In the genomic region with DNA sequence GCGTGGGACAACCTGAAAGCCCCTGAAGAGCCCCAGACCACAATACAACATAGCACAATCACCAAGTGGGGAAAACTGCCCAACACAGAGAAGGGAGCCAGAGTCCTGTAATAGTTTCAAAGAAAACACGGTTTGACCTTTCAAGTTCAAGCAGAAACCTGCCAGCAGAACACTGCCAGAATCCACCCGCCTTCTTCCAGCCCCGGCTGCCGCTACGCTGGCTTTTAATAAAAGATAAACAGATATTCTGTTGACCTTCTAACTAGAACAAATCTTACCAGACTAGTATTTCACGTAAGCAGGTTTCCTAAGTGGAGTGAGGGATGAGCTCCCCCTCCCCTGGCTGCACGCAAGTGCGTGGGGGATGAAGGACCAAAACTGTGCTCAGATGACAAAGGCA, we compare ENCODE assay signal across 14 mouse cellular contexts. TPM values are rescaled to one million over a fixed set of nuclear protein-coding genes. Genes with fewer than 3 reads are reported as not detected.
DNase-seq lines count a peak whose midpoint lies in the region; ATAC-seq and TF ChIP-seq lines count a peak whose summit lies in the region.
"Had no signal": no experiment of that assay in that cellular context is flagged by ENCODE, and none has a peak within 500 bp of the region (broad histone marks: within the 10 kb centered on the region; RNA-seq: fewer than 3 reads in every experiment).

No protein-coding gene starts in this region.

- no peak for ATAC-seq in heart, embryonic 11.5 days (replicated peaks; ENCODE audit: insufficient number of reproducible peaks, low FRiP score, low TSS enrichment)
- no peak for ATAC-seq in lung, embryonic 14.5 days (ENCODE audit: insufficient read depth)
- no peak for ATAC-seq in heart, embryonic 15.5 days (replicated peaks; ENCODE audit: insufficient number of reproducible peaks, insufficient read depth, low FRiP score, low read depth)
- ATAC-seq: CD4-positive, CD25-positive, alpha-beta regulatory T cell, adult 4 months; midbrain, embryonic 13.5 days had no signal

- TF ChIP-seq CTCF in heart, adult 2 months (IDR thresholded peaks at IDR 0.05), result no peak
- TF ChIP-seq CTCF in lung, embryonic 14.5 days (IDR thresholded peaks at IDR 0.05; ENCODE audit: low read depth), result no peak

- intact Hi-C loops in heart, adult 2 months (cut with DNase I), result loop anchor here (5.0 kb wide), 1 partner anchor 152 kb away; no protein-coding TSS in a partner anchor
- intact Hi-C loops in left cerebral cortex, postnatal 4 days (cut with DNase I), result no loop called here

- H3K4me3 ChIP-seq in heart, adult 2 months, result no peak overlapping the region
- no peak overlapping the region for H3K4me3 ChIP-seq in heart, embryonic 11.5 days (ENCODE audit: low read depth, low read length)
- H3K4me3 ChIP-seq in lung, embryonic 14.5 days (ENCODE audit: low read depth, low read length), result no peak overlapping the region
- no peak overlapping the region for H3K4me3 ChIP-seq in heart, embryonic 15.5 days
- H3K4me3 ChIP-seq: hindbrain, embryonic 12.5 days; midbrain, embryonic 13.5 days had no signal

- H3K27me3 ChIP-seq in heart, adult 2 months (ENCODE audit: control insufficient read depth, insufficient read depth, low read length), result no peaks in the 10 kb centered on the region
- no peaks in the 10 kb centered on the region for H3K27me3 ChIP-seq in heart, embryonic 11.5 days (ENCODE audit: control insufficient read depth, insufficient read depth, low read length)
- no peaks in the 10 kb centered on the region for H3K27me3 ChIP-seq in lung, embryonic 14.5 days (ENCODE audit: insufficient read depth, low read length)
- H3K27me3 ChIP-seq in heart, embryonic 15.5 days, result no peaks in the 10 kb centered on the region
- H3K27me3 ChIP-seq: hindbrain, embryonic 12.5 days; midbrain, embryonic 13.5 days had no signal

- TF ChIP-seq POLR2A in heart, adult 2 months (IDR thresholded peaks at IDR 0.05; ENCODE audit: insufficient read depth, low read depth, low read length), result no peak

- peak overlapping the region; percentile 71 for H3K27ac ChIP-seq in heart, adult 2 months
- no peak overlapping the region for H3K27ac ChIP-seq in heart, embryonic 11.5 days (ENCODE audit: low read depth, low read length)
- H3K27ac ChIP-seq in lung, embryonic 14.5 days (ENCODE audit: low read depth), result no peak overlapping the region
- peak overlapping the region; percentile 55 for H3K27ac ChIP-seq in heart, embryonic 15.5 days
- H3K27ac ChIP-seq: hindbrain, embryonic 12.5 days; midbrain, embryonic 13.5 days had no signal

- TF ChIP-seq EP300 in heart, adult 2 months (IDR thresholded peaks at IDR 0.05; ENCODE audit: insufficient read depth, low read depth, low read length), result no peak

- no peaks in the 10 kb centered on the region for H3K36me3 ChIP-seq in heart, adult 2 months (ENCODE audit: control insufficient read depth, insufficient read depth, low read length)
- H3K36me3 ChIP-seq in heart, embryonic 11.5 days (ENCODE audit: control insufficient read depth, insufficient read depth, low read length), result no peaks in the 10 kb centered on the region
- H3K36me3 ChIP-seq in lung, embryonic 14.5 days (ENCODE audit: insufficient read depth), result no peaks in the 10 kb centered on the region
- no peaks in the 10 kb centered on the region for H3K36me3 ChIP-seq in heart, embryonic 15.5 days

- no peaks in the 10 kb centered on the region for H3K9me3 ChIP-seq in heart, embryonic 11.5 days (replicated peaks; ENCODE audit: control insufficient read depth, low read length)
- H3K9me3 ChIP-seq in lung, embryonic 14.5 days (ENCODE audit: low read depth, low read length), result no peaks in the 10 kb centered on the region
- H3K9me3 ChIP-seq in heart, embryonic 15.5 days (replicated peaks), result no peaks in the 10 kb centered on the region
- H3K9me3 ChIP-seq: hindbrain, embryonic 12.5 days; midbrain, embryonic 13.5 days had no signal

- peaks cover 3% of the 10 kb centered on the region; the same call in 1 of the 2 replicates for H3K4me1 ChIP-seq in heart, adult 2 months (ENCODE audit: control insufficient read depth, insufficient read depth, low read length)
- H3K4me1 ChIP-seq in heart, embryonic 11.5 days (ENCODE audit: control insufficient read depth, insufficient read depth, low read length), result no peaks in the 10 kb centered on the region
- no peaks in the 10 kb centered on the region for H3K4me1 ChIP-seq in lung, embryonic 14.5 days (ENCODE audit: insufficient read depth)
- peaks cover 18% of the 10 kb centered on the region for H3K4me1 ChIP-seq in heart, embryonic 15.5 days (replicated peaks)
- H3K4me1 ChIP-seq: hindbrain, embryonic 12.5 days; midbrain, embryonic 13.5 days had no signal

- H3K9ac ChIP-seq in heart, adult 2 months (ENCODE audit: low read depth, low read length), result no peak overlapping the region
- no peak overlapping the region for H3K9ac ChIP-seq in heart, embryonic 11.5 days (ENCODE audit: low read depth, low read length)
- no peak overlapping the region for H3K9ac ChIP-seq in lung, embryonic 14.5 days
- H3K9ac ChIP-seq in heart, embryonic 15.5 days, result no peak overlapping the region
- H3K9ac ChIP-seq: hindbrain, embryonic 12.5 days; midbrain, embryonic 13.5 days had no signal

- no peaks in the 10 kb centered on the region for H3K79me2 ChIP-seq in heart, adult 2 months (replicated peaks; ENCODE audit: control insufficient read depth, insufficient read depth, low read length)

- H3K4me2 ChIP-seq in heart, embryonic 11.5 days, result no peak overlapping the region
- no peak overlapping the region for H3K4me2 ChIP-seq in lung, embryonic 14.5 days
- H3K4me2 ChIP-seq in heart, embryonic 15.5 days, result no peak overlapping the region
- H3K4me2 ChIP-seq: hindbrain, embryonic 12.5 days; midbrain, embryonic 13.5 days had no signal

- WGBS in heart, adult 2 months, result 49% methylated on average over 9 of the region's 9 CpGs
- WGBS in heart, embryonic 11.5 days (ENCODE audit: insufficient replicate concordance), result 81% methylated on average over 9 of the region's 9 CpGs
- WGBS in lung, embryonic 14.5 days, result 47% methylated on average over 9 of the region's 9 CpGs
- WGBS in heart, embryonic 15.5 days, result 51% methylated on average over 9 of the region's 9 CpGs

- DNase-seq in heart, adult 2 months, result peak; percentile 40 to 47
- DNase-seq in lung, embryonic 14.5 days, result peak; percentile 11
- DNase-seq in lung, postnatal 10 days, result no peak
- DNase-seq in kidney, postnatal 14 days, result peak; percentile 27
- no peak for DNase-seq in left cerebral cortex, postnatal 4 days
- DNase-seq: cerebellum, adult 18-20 months; thymus, adult 2 months had no signal

RNA-seq across cellular contexts. Expression of a gene that starts 23.8 kb away (rescaled TPM):
- total RNA-seq in heart, adult 2 months (2021), result not detected
- polyA plus RNA-seq in heart, adult 2 months (2012; rRNA removed), result not detected in 2 replicates
- polyA plus RNA-seq in heart, embryonic 11.5 days (2014; fragmentation: Nextera tagmentation; extraction: Ambion mirVana), result not detected in 2 replicates
- not detected in 2 replicates for polyA plus RNA-seq in lung, embryonic 14.5 days (2014; fragmentation: Nextera tagmentation; extraction: Ambion mirVana)
- not detected in 2 replicates for polyA plus RNA-seq in heart, embryonic 15.5 days (2015; fragmentation: Nextera tagmentation; extraction: Ambion mirVana)
- total RNA-seq in left cerebral cortex, postnatal 4 days (2021), result not detected
- total RNA-seq: left cerebral cortex, postnatal 36 days had no signal
- polyA plus RNA-seq: CD4-positive, CD25-positive, alpha-beta regulatory T cell, adult 4 months; hindbrain, embryonic 12.5 days; midbrain, embryonic 13.5 days; spleen, adult 2 months; thymus, adult 2 months had no signal

RNA-seq across cellular contexts. Expression of a gene that starts 33.2 kb away (rescaled TPM):
- total RNA-seq in heart, adult 2 months (2021), result not detected
- not detected in 2 replicates for polyA plus RNA-seq in heart, adult 2 months (2012; rRNA removed)
- not detected in 2 replicates for polyA plus RNA-seq in heart, embryonic 11.5 days (2014; fragmentation: Nextera tagmentation; extraction: Ambion mirVana)
- not detected in 2 replicates for polyA plus RNA-seq in lung, embryonic 14.5 days (2014; fragmentation: Nextera tagmentation; extraction: Ambion mirVana)
- not detected in 2 replicates for polyA plus RNA-seq in heart, embryonic 15.5 days (2015; fragmentation: Nextera tagmentation; extraction: Ambion mirVana)
- not detected for total RNA-seq in left cerebral cortex, postnatal 4 days (2021)
- total RNA-seq: left cerebral cortex, postnatal 36 days had no signal
- polyA plus RNA-seq: CD4-positive, CD25-positive, alpha-beta regulatory T cell, adult 4 months; hindbrain, embryonic 12.5 days; midbrain, embryonic 13.5 days; spleen, adult 2 months; thymus, adult 2 months had no signal

RNA-seq across cellular contexts. Expression of a gene that starts 47.8 kb away (rescaled TPM):
- total RNA-seq in heart, adult 2 months (2021), result not detected
- not detected in 2 replicates for polyA plus RNA-seq in heart, adult 2 months (2012; rRNA removed)
- polyA plus RNA-seq in heart, embryonic 11.5 days (2014; fragmentation: Nextera tagmentation; extraction: Ambion mirVana), result not detected in 2 replicates
- polyA plus RNA-seq in lung, embryonic 14.5 days (2014; fragmentation: Nextera tagmentation; extraction: Ambion mirVana), result not detected in 2 replicates
- not detected in 2 replicates for polyA plus RNA-seq in heart, embryonic 15.5 days (2015; fragmentation: Nextera tagmentation; extraction: Ambion mirVana)
- total RNA-seq in left cerebral cortex, postnatal 4 days (2021), result not detected
- total RNA-seq: left cerebral cortex, postnatal 36 days had no signal
- polyA plus RNA-seq: CD4-positive, CD25-positive, alpha-beta regulatory T cell, adult 4 months; hindbrain, embryonic 12.5 days; midbrain, embryonic 13.5 days; spleen, adult 2 months; thymus, adult 2 months had no signal

Comparison
In these comparisons a context has a peak if more than half of its experiments do, and no peak if none do; other contexts are left out.
1. DNase-seq: peak in heart, adult 2 months (2 of 2), lung, embryonic 14.5 days (single experiment) and kidney, postnatal 14 days (single experiment); none in lung, postnatal 10 days (single experiment) and left cerebral cortex, postnatal 4 days (single experiment).
2. H3K27ac ChIP-seq: peak in heart, adult 2 months (single experiment) and heart, embryonic 15.5 days (single experiment); none in heart, embryonic 11.5 days (single experiment) and lung, embryonic 14.5 days (single experiment).